Mouse (Mus musculus) embryonic facial prominence, embryonic 10.5 days (tissue): ENCODE measurements at regions not wholly inside any gene's neighbourhood (a gene's known extent, or its start where the extent isn't known, plus 50 kb on each side); places are given as distances from the start of the nearest gene placed in this dataset.

Experiments
- DNase-seq: peaks from one replicate; pipeline ENCODE4 v3.0.0-alpha.2; 2017; ENCODE audit warnings: low spot score
- H3K27ac ChIP-seq: fragments of 300-500 bp; sonication (generic); replicated peaks from 2 replicates; pipeline ENCODE4 v1.5.1; 2016; ENCODE audit warnings: mild to moderate bottlenecking
- H3K27me3 ChIP-seq: fragments of 300-500 bp; sonication (generic); replicated peaks from 2 replicates; pipeline ENCODE4 v1.6.1; 2016; ENCODE audit warnings: low read depth, mild to moderate bottlenecking; ENCODE audit not compliant: poor library complexity, severe bottlenecking
- H3K36me3 ChIP-seq: fragments of 300-500 bp; sonication (generic); replicated peaks from 2 replicates; pipeline ENCODE4 v1.6.1; 2016; ENCODE audit warnings: mild to moderate bottlenecking, moderate library complexity
- H3K4me1 ChIP-seq: fragments of 300-500 bp; sonication (generic); 2 replicates; pipeline ENCODE4 v1.6.1; 2016
- H3K4me3 ChIP-seq: fragments of 300-500 bp; sonication (generic); 2 replicates; pipeline ENCODE4 v1.5.1; 2016; ENCODE audit warnings: mild to moderate bottlenecking, moderate library complexity
- H3K9me3 ChIP-seq: fragments of 300-500 bp; sonication (generic); 2 replicates; pipeline ENCODE4 v1.6.1; 2016; ENCODE audit warnings: mild to moderate bottlenecking
- WGBS: fragments of 180-500 bp; shearing (Covaris S2); methylation state at CpG from one replicate; pipeline ENCODE4 v1.1.7; 2016; 5-methylcytosine and 5-hydroxymethylcytosine counted together

DNA sequence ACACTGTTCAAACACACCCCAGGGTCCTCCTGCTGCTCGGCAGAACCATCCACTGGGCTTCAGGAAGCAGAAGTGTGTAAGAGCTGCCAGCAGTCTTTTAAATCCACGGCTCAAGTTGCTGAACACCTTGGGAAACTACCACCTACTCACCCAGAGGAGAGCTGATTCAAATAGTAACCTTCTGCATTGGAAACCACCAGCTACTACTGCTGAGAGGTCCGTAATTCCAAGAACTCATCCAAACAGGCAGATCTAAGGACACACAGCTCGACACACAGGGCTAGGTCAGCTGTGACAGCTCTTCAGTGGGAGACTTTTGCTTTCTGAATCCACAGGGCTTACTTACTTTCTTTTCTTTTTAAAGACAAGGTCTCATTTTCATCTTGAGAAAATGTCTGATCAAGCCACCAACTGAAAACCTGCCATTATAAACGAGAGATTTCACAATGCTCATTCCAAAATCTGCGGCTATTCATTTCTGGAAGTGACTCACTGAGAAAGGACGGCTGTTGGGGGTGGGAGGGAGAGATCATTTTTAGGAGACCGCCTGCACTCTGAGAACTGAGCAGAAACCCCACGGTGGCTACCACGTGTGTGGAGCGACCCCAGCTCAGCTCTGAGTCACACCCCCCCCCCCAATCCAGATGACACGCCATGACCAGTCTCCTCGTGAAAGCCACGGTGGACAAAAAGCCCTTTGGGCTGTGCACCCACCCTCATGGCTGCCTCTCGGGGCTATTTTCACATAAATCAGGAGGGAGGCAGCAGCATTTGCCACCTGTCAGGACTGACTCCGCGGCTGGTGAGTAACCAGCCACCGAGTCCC is 129.5 kb upstream of the Klf14 start:
- peaks cover 25% of the 10 kb centered on the region for H3K4me1 ChIP-seq
- H3K4me3 ChIP-seq, result peak overlapping the region; percentile 28; the same call in 1 of the 2 replicates
- peak overlapping the region; percentile 24; the same call in 1 of the 2 replicates for H3K27ac ChIP-seq
- 64% methylated on average over 18 of the region's 18 CpGs for WGBS
- DNase-seq, result no peak
- H3K9me3 ChIP-seq, result no peaks in the 10 kb centered on the region
- no peaks in the 10 kb centered on the region for H3K36me3 ChIP-seq
- H3K27me3 ChIP-seq, result no peaks in the 10 kb centered on the region

DNA sequence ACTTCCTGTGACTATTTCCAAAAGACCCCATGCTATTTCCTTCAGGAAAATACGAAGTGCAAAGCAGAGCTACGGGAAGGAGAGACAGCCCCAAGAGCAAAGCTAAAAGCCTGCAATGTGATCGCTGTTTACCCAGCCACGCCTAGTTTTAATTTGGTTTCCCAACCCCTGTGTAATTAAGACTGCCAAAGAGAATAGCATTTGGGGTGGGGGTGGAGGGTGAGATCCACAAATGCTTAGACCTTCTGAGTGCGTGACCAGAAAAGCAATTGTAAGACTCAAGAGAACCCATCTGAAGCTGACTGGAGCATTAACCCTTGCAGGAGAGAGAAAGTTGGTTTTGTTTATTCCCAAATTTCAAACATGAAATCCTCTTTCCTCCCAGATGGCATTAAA is 130.1 kb upstream of the Klf14 start:
- no peak overlapping the region for H3K27ac ChIP-seq
- no peaks in the 10 kb centered on the region for H3K27me3 ChIP-seq
- H3K4me3 ChIP-seq, result 0 out of 2 replicates have a peak overlapping the region, but pooled peaks have one; percentile 28
- H3K9me3 ChIP-seq, result no peaks in the 10 kb centered on the region
- 55% methylated on average over 5 of the region's 5 CpGs for WGBS
- DNase-seq, result no peak
- H3K4me1 ChIP-seq, result peaks cover 25% of the 10 kb centered on the region
- no peaks in the 10 kb centered on the region for H3K36me3 ChIP-seq

DNA sequence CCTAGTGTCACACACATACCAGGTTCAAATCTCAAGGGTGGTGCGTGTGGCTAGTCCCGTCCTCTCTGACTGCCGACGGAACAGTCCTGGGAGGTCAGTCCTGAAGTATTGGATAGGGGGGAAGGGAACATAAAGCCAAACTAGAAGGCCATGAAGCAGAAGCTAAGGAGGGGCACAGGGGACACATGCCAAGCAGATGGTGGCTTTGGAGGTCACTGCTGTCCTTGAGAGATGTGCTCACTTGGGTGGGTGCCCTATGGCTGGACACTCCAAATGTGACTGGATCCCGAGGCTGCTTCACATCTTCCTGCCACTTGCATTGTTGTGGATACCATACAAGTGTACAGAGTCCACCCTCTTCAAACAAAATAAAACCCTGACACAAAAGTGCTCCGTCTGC is 131.4 kb upstream of the Klf14 start:
- WGBS, result 93% methylated on average over 6 of the region's 6 CpGs
- H3K4me3 ChIP-seq, result no peak overlapping the region
- no peak for DNase-seq
- no peak overlapping the region for H3K27ac ChIP-seq
- no peaks in the 10 kb centered on the region for H3K36me3 ChIP-seq
- H3K27me3 ChIP-seq, result no peaks in the 10 kb centered on the region
- H3K4me1 ChIP-seq, result peaks cover 25% of the 10 kb centered on the region
- no peaks in the 10 kb centered on the region for H3K9me3 ChIP-seq

DNA sequence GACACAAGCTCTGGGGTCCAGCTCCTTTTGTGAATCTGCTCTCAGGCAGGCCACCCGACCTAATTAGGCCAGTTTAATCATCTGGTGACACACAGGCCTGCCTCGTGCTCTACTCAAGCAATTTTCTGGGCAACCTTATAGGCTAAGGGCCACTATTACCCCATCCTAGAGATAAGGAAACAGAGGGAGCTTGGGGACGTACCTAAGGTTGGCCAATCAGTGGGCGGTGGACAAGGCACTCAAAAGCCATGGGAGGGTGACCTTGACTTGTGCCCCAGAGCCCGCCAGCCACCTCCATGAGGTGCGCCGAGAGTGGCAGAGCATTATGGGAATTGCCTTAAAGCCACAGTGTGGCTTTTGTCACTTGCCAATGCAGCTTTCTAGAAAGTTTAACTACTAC is 131.9 kb upstream of the Klf14 start:
- Histone ChIP-seq H3K27me3 (no peaks in the 10 kb centered on the region), H3K4me3 (no peak overlapping the region), H3K27ac (no peak overlapping the region), H3K9me3 (no peaks in the 10 kb centered on the region), H3K4me1 (peaks cover 26% of the 10 kb centered on the region), H3K36me3 (no peaks in the 10 kb centered on the region)
- DNase-seq, result no peak
- WGBS, result 79% methylated on average over 7 of the region's 7 CpGs

DNA sequence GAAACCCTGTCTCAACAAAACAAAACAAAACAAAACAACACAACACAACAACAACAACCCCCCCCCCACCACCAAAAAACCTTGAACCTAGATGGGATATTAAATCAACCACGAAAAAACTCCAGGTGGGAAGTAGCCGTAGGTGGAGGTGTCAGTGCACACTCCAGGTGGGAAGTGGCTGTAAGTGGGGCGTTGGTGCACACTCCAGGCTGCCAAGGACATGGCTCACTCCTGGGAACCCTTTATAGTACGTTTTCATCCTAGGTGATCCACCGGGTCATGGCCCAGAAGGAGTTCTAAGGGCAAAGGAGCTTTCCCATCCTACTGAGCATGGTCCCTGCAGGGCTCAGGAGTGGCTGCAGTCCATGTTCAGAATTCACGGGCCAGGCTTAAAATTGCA is 133.4 kb upstream of the Klf14 start:
- Histone ChIP-seq H3K36me3 (no peaks in the 10 kb centered on the region), H3K27ac (no peak overlapping the region), H3K4me1 (peaks cover 38% of the 10 kb centered on the region), H3K27me3 (no peaks in the 10 kb centered on the region), H3K4me3 (no peak overlapping the region), H3K9me3 (no peaks in the 10 kb centered on the region)
- DNase-seq, result no peak
- WGBS, result 84% methylated on average over 6 of the region's 6 CpGs

DNA sequence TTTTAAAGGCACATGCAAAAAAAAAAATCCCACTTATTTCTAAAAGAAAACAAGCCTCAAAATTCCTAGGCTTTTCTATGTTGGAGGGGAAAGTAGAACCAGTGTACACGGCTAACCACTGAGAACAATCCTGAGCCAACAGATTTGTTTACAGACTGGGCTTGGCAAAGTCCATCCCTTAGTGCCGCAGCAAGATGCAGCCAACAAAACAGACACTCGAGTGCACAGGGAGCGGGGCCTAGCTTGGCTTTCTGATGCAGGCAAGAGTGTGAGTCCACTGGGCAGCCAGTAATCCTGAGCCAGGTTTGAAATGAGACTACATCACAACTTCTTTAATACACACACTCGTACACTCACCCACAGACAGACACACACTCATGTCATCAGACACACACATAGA is 133.9 kb upstream of the Klf14 start:
- Histone ChIP-seq H3K36me3 (no peaks in the 10 kb centered on the region), H3K9me3 (no peaks in the 10 kb centered on the region), H3K27me3 (no peaks in the 10 kb centered on the region), H3K4me1 (peaks cover 34% of the 10 kb centered on the region), H3K27ac (no peak overlapping the region), H3K4me3 (no peak overlapping the region)
- WGBS, result 87% methylated on average over 5 of the region's 5 CpGs
- DNase-seq, result no peak

DNA sequence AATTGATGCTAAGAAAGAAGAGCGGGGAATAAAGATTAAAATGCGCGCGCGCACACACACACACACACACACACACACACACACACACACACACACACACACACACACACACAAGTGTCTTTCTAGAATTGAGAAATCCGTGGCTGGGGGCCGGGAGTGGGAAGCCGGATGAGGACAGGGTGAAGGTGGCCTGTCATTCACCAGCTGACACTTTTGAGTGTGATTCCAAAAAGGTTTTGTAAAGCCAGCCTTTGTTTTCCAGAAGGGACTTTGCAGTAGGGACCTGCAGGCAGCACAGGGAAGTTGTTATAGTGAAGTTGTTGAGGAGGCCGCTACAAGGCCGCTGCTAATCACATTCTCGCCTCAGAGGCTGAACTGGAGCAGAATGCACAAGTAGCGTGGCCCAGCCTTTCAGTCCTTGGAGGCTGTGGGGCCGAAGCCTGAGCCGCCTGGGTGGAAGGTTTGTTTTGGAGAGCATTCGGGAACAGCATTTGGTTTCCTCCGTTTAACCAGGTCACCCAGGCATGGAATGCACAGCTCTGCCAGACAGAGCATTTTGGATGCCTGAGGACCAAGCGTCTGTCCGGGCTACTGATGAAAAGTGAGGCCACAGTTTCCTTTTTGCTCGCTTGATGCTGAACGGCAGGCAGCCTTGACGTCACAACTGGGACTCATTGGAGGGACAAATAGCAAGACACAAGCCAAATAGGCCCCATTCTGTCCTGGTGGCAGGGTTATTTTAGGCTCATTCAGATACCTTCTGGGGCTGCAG is 137.3 kb upstream of the Klf14 start:
- H3K4me1 ChIP-seq, result peaks cover 26% of the 10 kb centered on the region
- H3K4me3 ChIP-seq, result no peak overlapping the region
- H3K27ac ChIP-seq, result peak overlapping the region; percentile 69
- 58% methylated on average over 21 of the region's 21 CpGs for whole genome bisulfite sequencing
- no peaks in the 10 kb centered on the region for H3K27me3 ChIP-seq
- H3K9me3 ChIP-seq, result no peaks in the 10 kb centered on the region
- no peaks in the 10 kb centered on the region for H3K36me3 ChIP-seq
- peak; percentile 32 for DNase-seq

DNA sequence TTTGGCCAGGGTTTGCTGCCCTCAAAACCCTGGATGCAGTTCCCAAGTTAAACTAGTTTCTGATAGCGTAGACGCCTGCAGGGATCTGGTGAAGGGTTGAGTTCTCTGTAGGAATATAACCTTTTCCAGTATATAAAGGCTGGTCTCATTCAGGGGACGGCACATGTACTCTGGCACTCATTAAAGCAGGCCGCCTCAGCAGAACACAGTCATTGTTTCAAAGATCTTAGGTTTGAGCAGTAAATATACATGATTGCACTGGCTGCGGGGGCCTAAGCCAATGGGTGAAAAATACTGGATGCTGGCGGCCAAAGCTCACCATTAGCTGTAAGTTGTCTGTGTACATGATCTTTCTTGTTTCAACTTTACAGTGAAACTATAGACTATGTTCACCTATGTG is 137.9 kb upstream of the Klf14 start:
- Histone ChIP-seq H3K36me3 (no peaks in the 10 kb centered on the region), H3K27me3 (no peaks in the 10 kb centered on the region), H3K4me1 (peaks cover 26% of the 10 kb centered on the region), H3K9me3 (no peaks in the 10 kb centered on the region), H3K27ac (peak overlapping the region; percentile 69; the same call in 1 of the 2 replicates), H3K4me3 (no peak overlapping the region)
- 79% methylated on average over 6 of the region's 6 CpGs for whole genome bisulfite sequencing
- no peak for DNase-seq

DNA sequence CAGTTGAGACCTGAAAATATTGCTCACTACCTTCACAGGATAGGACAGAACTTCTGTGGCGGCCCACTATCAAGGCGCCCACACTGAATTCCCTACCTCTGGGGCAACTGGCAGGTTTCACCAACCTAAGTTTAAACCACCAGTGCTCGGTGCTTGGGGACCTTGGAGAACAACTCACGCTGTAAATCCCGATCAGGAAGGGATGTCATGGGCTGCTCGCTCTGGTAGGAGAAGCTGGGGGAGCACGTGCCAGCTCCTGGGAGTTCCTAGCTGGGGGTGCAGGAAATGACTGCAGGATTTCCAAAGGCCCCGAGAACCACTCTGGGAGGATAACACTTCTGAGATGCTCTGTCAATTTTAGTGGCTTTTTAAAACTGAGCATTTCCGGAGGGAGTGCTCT is 138.4 kb upstream of the Klf14 start:
- Histone ChIP-seq H3K4me1 (peaks cover 26% of the 10 kb centered on the region), H3K27ac (no peak overlapping the region; the same call in 1 of the 2 replicates), H3K27me3 (no peaks in the 10 kb centered on the region), H3K4me3 (no peak overlapping the region), H3K9me3 (no peaks in the 10 kb centered on the region), H3K36me3 (no peaks in the 10 kb centered on the region)
- no peak for DNase-seq
- 85% methylated on average over 9 of the region's 9 CpGs for WGBS

DNA sequence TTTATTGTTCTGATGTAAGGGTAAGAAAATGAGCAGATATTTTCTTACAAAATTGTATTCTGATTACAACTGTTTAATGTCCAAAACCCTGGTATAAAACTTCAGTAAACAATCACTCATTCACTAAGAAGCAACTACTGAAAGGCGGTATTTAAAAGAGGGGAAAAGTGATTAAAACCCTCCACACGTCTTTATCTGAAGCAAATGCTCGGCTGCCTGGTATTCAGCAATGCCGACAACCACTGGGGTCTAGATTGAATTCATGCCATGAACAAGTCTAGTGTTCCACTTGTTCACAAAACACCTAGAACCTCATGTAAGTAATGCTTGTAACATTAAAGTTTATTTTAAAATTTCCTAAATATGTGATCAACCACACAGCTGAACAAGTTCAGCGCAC is 139.2 kb upstream of the Klf14 start:
- no peaks in the 10 kb centered on the region for H3K36me3 ChIP-seq
- H3K27ac ChIP-seq, result no peak overlapping the region
- peaks cover 26% of the 10 kb centered on the region for H3K4me1 ChIP-seq
- no peak overlapping the region for H3K4me3 ChIP-seq
- H3K9me3 ChIP-seq, result no peaks in the 10 kb centered on the region
- 82% methylated on average over 5 of the region's 5 CpGs for WGBS
- no peaks in the 10 kb centered on the region for H3K27me3 ChIP-seq
- DNase-seq, result no peak

DNA sequence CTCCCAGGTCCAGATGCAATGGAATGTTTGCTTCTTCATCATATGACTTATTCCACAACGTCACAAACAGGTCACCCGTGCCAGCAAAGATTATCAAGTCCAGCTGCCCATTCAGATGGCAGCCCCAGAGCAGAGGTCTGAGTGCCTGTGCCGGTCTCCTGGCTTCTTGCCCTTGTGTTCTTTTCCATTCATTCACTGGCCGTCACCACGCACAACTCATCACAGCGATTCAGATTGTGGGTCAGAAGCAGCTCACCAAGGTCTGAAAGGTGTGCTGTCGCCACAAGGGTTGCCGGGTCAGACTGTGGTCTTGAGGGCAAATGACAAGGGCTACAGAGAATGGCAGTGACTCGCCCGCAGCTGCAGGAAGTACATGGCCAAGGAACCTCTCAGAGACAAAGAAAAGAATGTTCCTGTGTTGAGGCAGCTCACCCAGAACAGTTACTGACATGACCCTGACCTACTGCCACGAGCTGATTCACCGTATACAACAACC is 141.3 kb upstream of the Klf14 start:
- H3K27ac ChIP-seq, result no peak overlapping the region
- no peaks in the 10 kb centered on the region for H3K27me3 ChIP-seq
- DNase-seq, result no peak
- peaks cover 26% of the 10 kb centered on the region for H3K4me1 ChIP-seq
- H3K9me3 ChIP-seq, result no peaks in the 10 kb centered on the region
- no peak overlapping the region for H3K4me3 ChIP-seq
- no peaks in the 10 kb centered on the region for H3K36me3 ChIP-seq
- 69% methylated on average over 12 of the region's 12 CpGs for WGBS

DNA sequence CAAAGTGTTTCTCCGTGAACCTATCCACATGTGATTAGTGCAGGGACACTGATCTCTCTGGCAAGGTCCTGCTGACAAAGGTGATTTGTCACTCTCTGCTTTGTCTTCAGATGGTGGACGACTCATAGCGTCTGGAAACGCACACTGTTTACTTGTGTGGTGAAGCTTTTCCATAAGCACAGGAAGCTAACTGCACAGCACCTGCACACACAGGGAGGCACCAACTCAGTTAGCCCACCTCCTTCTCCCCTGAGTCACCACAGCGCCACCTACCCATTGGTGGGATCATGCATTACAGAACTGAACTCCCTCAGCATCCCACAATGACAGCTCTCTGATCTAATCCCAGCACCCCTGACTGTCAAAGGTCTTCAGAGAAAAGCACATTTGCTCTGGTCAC is 141.9 kb upstream of the Klf14 start:
- Histone ChIP-seq H3K27me3 (no peaks in the 10 kb centered on the region), H3K4me1 (peaks cover 23% of the 10 kb centered on the region), H3K9me3 (no peaks in the 10 kb centered on the region), H3K4me3 (no peak overlapping the region), H3K36me3 (no peaks in the 10 kb centered on the region), H3K27ac (no peak overlapping the region)
- 72% methylated on average over 5 of the region's 5 CpGs for WGBS
- DNase-seq, result no peak
